Mouse (Mus musculus) bone marrow, adult 2 months (tissue): ENCODE measurements around the gene Gm19426.

ENCODE experiments used
- CTCF ChIP-seq: fragments of 200-500 bp; IDR thresholded peaks from 2 replicates; pipeline ENCODE4 v1.5.1; 2011; ENCODE audit warnings: low read length, control low read depth; ENCODE audit not compliant: control insufficient read depth, insufficient read depth
- POLR2A ChIP-seq: fragments of 200-500 bp; IDR thresholded peaks from 2 replicates; pipeline ENCODE4 v1.6.1; 2011; ENCODE audit warnings: low read depth, mild to moderate bottlenecking, control low read depth, low read length, borderline replicate concordance; ENCODE audit not compliant: control insufficient read depth

DNA sequence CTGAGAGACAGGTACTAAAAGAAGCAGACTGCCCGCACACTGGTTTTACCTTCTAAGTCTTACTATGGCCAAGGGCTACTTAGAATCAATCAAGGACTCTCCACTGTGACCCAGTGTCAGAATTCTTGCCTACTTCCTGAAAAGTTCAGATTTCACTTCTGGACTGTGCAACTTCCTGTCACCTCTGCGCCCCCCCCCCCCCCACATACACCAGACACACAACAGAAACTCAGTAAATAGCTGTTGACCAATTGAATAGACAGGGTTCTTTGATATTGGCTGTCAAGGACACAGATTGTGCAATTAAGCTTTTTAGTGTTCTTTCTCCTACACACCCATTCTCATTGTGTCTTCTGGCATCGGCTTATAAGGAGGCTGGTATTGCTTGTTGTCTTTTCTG is 44.9 kb upstream of the Gm19426 start:
- TF ChIP-seq CTCF (no peak), POLR2A (no peak)
